Mouse (Mus musculus) spleen, adult 2 months (tissue): ENCODE results near the gene Gnptab. TPM values are rescaled to one million over a fixed set of nuclear protein-coding genes. Genes with fewer than 3 reads are reported as not detected.

Experiments
- DNase-seq, 2 experiments: peaks; one replicate each; pipeline versions ENCODE4 v3.0.0 to v3.0.0-alpha.2; 2012 to 2021; ENCODE audit warnings: low spot score in 2 of 2, low read depth in 1 of 2
- H3K27ac ChIP-seq: fragments of 200-500 bp; 2 replicates; pipeline ENCODE4 v1.5.1; 2012; ENCODE audit warnings: low read length, inconsistent platforms; ENCODE audit not compliant: insufficient read depth
- H3K27me3 ChIP-seq: fragments of 200-500 bp; 2 replicates; pipeline ENCODE4 v1.6.1; 2012; ENCODE audit warnings: mild to moderate bottlenecking, moderate library complexity, low read length, inconsistent platforms; ENCODE audit not compliant: control insufficient read depth, insufficient read depth
- H3K36me3 ChIP-seq: fragments of 200-500 bp; 2 replicates; pipeline ENCODE4 v1.6.1; 2012; ENCODE audit warnings: mild to moderate bottlenecking, low read length, inconsistent platforms; ENCODE audit not compliant: control insufficient read depth, insufficient read depth
- H3K4me1 ChIP-seq: fragments of 200-500 bp; 2 replicates; pipeline ENCODE4 v1.6.1; 2011; ENCODE audit warnings: inconsistent platforms; ENCODE audit not compliant: control insufficient read depth, insufficient read depth, insufficient read length
- H3K4me3 ChIP-seq: fragments of 200-500 bp; 2 replicates; pipeline ENCODE4 v1.5.1; 2011; ENCODE audit warnings: mild to moderate bottlenecking, inconsistent platforms; ENCODE audit not compliant: insufficient read depth, insufficient read length; ENCODE audit errors: extremely low read depth
- CTCF ChIP-seq: fragments of 200-500 bp; IDR thresholded peaks from 2 replicates; pipeline ENCODE4 v1.5.1; 2011; ENCODE audit warnings: mild to moderate bottlenecking, inconsistent platforms; ENCODE audit not compliant: insufficient read depth, insufficient read length, insufficient replicate concordance; ENCODE audit errors: extremely low read depth
- POLR2A ChIP-seq: fragments of 200-500 bp; IDR thresholded peaks from 2 replicates; pipeline ENCODE4 v1.6.1; 2011; ENCODE audit warnings: low read depth, low read length, inconsistent platforms
- WGBS: fragments of 180-500 bp; shearing (Covaris S2); methylation state at CpG from one replicate; pipeline ENCODE4 v1.1.7; 2018; 5-methylcytosine and 5-hydroxymethylcytosine counted together
- polyA plus RNA-seq: library from polyadenylated mRNA; depleted of rRNA; stranded (reverse); fragments of >200 nt; gene quantifications from 2 replicates; pipeline ENCODE4 v1.2.3, GENCODE M21; 2012

The Gnptab gene
- polyA plus RNA-seq, 1 experiment, result 6.8 TPM

GRCm38 (mm10) chr10:88377666-88378065 lies 1.3 kb upstream of the Gnptab start:
- no peaks in the 10 kb centered on the region for H3K27me3 ChIP-seq
- no peaks in the 10 kb centered on the region for H3K36me3 ChIP-seq
- no peak overlapping the region for H3K4me3 ChIP-seq
- no peak for DNase-seq
- 91% methylated on average over 4 of the region's 4 CpGs for WGBS
- TF ChIP-seq CTCF (no peak), POLR2A (no peak)
- H3K27ac ChIP-seq, result no peak overlapping the region
- peaks cover 12% of the 10 kb centered on the region for H3K4me1 ChIP-seq

- Histone ChIP-seq H3K4me3 (peak overlapping the region; percentile 66), H3K36me3 (no peaks in the 10 kb centered on the region), H3K27me3 (no peaks in the 10 kb centered on the region), H3K27ac (no peak overlapping the region), H3K4me1 (peaks cover 22% of the 10 kb centered on the region)
- TF ChIP-seq CTCF (no peak), POLR2A (no peak)
- DNase-seq, result no peak
- 3% methylated on average over 11 of the region's 11 CpGs for WGBS
Measured at GRCm38 (mm10) chr10:88380002-88380401, 1.1 kb downstream of the Gnptab start.

- TF ChIP-seq CTCF (no peak), POLR2A (no peak)
- Histone ChIP-seq H3K36me3 (no peaks in the 10 kb centered on the region), H3K4me1 (peaks cover 22% of the 10 kb centered on the region), H3K4me3 (0 out of 2 replicates have a peak overlapping the region, but pooled peaks have one; percentile 6), H3K27ac (no peak overlapping the region), H3K27me3 (no peaks in the 10 kb centered on the region)
- DNase-seq, result no peak
- 36% methylated on average over 14 of the region's 14 CpGs for WGBS
Measured at GRCm38 (mm10) chr10:88380430-88381060, 1.6 kb downstream of the Gnptab start.

GRCm38 (mm10) chr10:88381286-88381685 lies 2.4 kb downstream of the Gnptab start:
- TF ChIP-seq POLR2A (no peak), CTCF (no peak)
- Histone ChIP-seq H3K4me3 (no peak overlapping the region), H3K27ac (no peak overlapping the region)

GRCm38 (mm10) chr10:88382009-88382408 lies 3.1 kb downstream of the Gnptab start:
- no peak for DNase-seq
- H3K27ac ChIP-seq, result no peak overlapping the region
- H3K36me3 ChIP-seq, result no peaks in the 10 kb centered on the region
- no peak overlapping the region for H3K4me3 ChIP-seq
- H3K4me1 ChIP-seq, result peaks cover 22% of the 10 kb centered on the region
- no peaks in the 10 kb centered on the region for H3K27me3 ChIP-seq
- WGBS, result 28% methylated on average over 6 of the region's 6 CpGs
- TF ChIP-seq CTCF (no peak), POLR2A (no peak)

More at GRCm38 (mm10) chr10:88381286-88381685, 2.4 kb downstream of the Gnptab start:
- Histone ChIP-seq H3K36me3 (no peaks in the 10 kb centered on the region), H3K4me1 (peaks cover 22% of the 10 kb centered on the region), H3K27me3 (no peaks in the 10 kb centered on the region)
- DNase-seq, result no peak
- WGBS, result 69% methylated on average over 4 of the region's 4 CpGs

GRCm38 (mm10) chr10:88383479-88383878 lies 4.5 kb downstream of the Gnptab start:
- TF ChIP-seq POLR2A, result no peak
- TF ChIP-seq CTCF, result no peak
- Histone ChIP-seq H3K27ac (no peak overlapping the region), H3K4me1 (peaks cover 22% of the 10 kb centered on the region), H3K36me3 (no peaks in the 10 kb centered on the region), H3K4me3 (no peak overlapping the region), H3K27me3 (no peaks in the 10 kb centered on the region)
- DNase-seq, result no peak
- WGBS, result 62% methylated on average over 4 of the region's 4 CpGs

GRCm38 (mm10) chr10:88384081-88384480 lies 5.1 kb downstream of the Gnptab start:
- Histone ChIP-seq H3K4me1 (peaks cover 28% of the 10 kb centered on the region), H3K27me3 (no peaks in the 10 kb centered on the region), H3K27ac (no peak overlapping the region), H3K4me3 (no peak overlapping the region), H3K36me3 (no peaks in the 10 kb centered on the region)
- no peak for DNase-seq
- no peak for TF ChIP-seq POLR2A
- TF ChIP-seq CTCF, result no peak
- 20% methylated on average over 5 of the region's 5 CpGs for WGBS
